Mouse (Mus musculus) cerebellum, adult 9-10 months (tissue): ENCODE measurements around the gene Pym1.
A peak's percentile ranks its signal among the peaks of the same experiment; 100 is the strongest.
"Not testable (repeated sequence)": the region's sequence is repeated elsewhere in the genome, so short reads cannot be mapped to it uniquely, and the experiment has no call there.

Source experiments
- DNase-seq: peaks from one replicate; pipeline ENCODE4 v3.0.0; 2022

Pym1 gene

GRCm38 (mm10) chr10:128747646-128748251 lies at the start of gene Pym1:
Gene Pym1 (plus strand): TSS chr10:128747889.
- peak; percentile 74 for DNase-seq

GRCm38 (mm10) chr10:128699006-128699405 lies 48.7 kb upstream of the Pym1 start:
- DNase-seq = peak; percentile 24

- DNase-seq = no peak
These were observed 48.1 kb upstream of the Pym1 start for GRCm38 (mm10) chr10:128699611-128700010.

- DNase-seq = no peak
These were observed 47.0 kb upstream of the Pym1 start for GRCm38 (mm10) chr10:128700712-128701111.

- DNase-seq = no peak
These were observed 45.2 kb upstream of the Pym1 start for GRCm38 (mm10) chr10:128702328-128703007.

DNA sequence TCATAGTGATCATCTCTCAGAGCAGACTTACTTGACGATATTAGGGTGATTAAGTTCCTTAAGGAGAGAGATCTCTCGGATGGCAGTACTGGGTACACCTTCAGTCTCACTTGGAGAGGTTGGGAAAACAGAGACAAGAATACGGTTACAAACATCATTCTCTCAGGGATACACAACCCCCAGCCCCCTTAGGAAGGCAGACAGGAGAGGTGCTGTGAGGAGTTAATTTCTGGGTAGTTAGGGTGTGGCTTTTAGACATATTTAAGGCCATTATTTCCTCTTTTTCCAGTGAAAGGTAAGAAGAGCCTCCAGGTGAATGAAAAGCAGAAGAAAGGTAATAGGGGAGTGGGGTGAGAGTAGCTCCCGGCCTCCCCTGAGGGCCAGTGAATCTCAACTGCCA lies 43.8 kb upstream of the Pym1 start, which contains the start of gene Pmel:
Gene Pmel, plus strand, starts transcription at position 301 of the 400 bp plus-strand sequence.
- no peak for DNase-seq

- peak; percentile 79 for DNase-seq
These were observed 43.0 kb upstream of the Pym1 start, which contains the start of gene Cdk2 for GRCm38 (mm10) chr10:128704491-128705316. Gene Cdk2 (minus strand): TSS chr10:128705031.

DNA sequence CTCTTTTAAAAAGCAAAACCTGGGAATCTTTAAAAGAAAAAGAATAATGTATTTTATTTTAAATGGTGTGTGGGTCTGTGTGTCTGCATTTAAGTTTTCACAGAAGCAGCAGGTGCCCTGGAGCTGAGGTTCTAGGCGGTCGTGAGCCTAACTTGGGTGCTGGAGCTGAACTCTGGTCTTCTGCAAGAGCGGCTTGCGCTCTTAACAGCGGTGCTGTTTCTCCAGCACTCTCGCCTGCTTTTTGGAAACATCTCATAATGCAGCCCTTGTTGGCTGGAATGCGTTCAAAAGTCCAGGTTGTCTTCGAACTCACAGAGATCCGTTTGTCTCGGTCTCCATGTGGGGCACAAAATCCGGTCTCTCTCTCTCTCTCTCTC lies 42.4 kb upstream of the Pym1 start:
- peak; percentile 48 for DNase-seq

DNA sequence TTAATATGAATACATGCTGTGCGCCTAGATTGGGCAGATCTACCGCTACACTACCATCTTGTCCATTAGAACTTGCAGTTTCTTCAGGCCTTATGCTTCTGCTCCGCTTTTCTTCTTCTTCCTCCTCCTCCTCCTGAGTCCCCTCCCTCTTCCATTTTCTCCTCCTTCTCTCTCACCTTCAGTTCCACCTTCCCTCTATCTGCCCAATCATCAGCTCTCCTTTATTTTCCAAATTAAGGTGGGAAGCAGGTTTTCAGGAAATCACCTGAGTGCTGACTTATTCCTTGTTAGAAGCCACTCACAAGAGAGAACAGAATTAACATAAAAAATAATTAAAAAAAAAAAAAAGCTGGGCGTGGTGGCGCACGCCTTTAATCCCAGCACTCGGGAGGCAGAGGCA lies 36.4 kb upstream of the Pym1 start:
- DNase-seq = not testable (repeated sequence)

GRCm38 (mm10) chr10:128715559-128716537 lies 31.8 kb upstream of the Pym1 start:
- DNase-seq = no peak

DNA sequence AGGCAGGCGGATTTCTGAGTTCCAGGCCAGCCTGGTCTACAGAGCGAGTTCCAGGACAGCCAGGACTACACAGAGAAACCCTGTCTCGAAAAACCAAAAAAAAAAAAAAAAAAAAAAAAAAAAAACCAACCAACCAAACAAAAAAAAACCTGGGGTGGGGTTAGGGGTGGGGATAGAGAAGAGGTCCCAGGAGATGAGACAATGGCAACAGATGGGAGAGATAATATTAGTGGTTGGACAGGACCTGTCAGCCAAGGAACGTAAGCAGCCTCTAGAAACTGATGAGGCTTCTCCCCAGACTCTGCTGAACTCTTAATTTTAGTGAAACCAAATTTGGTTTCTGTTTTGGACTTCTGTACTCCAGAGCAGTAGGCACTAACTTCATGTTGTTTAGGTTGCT lies 22.2 kb upstream of the Pym1 start:
- DNase-seq = not testable (repeated sequence)

DNA sequence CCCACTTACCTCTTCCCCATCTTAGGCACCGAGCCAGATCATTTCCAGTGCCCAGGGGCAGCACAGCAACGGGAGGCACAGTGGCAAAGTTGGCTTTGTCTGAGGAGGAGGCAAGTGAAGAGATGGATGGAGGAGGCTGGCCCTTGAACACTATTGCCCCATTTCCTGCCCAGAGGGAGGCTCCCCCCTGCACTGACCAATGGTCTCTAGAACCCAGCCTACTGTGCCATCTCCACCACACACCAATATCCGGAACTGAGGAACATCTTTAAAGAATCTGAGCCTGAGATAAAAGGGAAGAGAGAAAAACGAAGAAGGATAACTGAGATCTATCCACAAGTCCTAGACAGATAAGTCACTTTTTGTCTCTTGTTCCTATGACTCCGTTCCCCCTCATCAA lies 19.6 kb upstream of the Pym1 start:
- DNase-seq = no peak

DNA sequence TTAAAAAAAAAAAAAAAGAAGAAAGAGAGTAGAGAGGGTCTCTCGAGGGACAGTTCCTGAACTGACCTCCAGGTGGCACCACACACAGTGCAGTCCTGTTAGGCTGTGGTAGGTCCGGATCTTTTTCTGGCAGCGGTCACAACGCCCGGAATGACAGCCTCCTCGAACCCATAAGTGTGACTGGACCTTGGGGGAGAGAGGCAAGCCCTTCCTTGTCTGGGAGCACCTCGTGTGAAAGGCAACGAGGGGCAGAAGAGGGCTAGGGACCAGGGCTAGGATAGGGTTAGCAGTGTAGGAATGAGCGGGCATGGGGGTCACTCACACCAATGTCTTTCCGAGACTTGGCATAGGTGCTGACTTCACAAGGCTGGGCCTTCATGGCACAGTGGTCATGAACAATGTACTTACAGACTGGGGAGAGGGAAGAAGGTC lies 16.7 kb upstream of the Pym1 start:
- peak; percentile 72 for DNase-seq

DNA sequence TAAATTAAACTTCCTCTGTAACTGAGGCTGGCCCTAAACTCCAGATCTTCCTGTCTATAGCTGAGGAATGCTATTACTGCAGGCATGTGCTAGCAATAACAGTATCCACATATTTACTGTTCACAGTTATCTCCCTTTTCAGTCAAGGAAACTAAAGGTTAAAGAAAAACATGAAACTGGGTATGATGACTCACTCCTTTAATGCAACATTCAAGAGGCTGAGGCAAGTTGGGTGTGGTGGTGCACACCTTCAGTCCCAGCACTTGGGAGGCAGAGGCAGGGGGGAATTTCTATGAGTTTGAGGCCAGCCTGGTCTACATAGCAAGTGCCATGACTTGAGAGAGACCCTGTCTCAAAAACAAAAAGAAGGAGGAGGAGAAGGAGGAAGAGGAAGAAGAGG lies 15.7 kb upstream of the Pym1 start:
- DNase-seq = no peak

DNA sequence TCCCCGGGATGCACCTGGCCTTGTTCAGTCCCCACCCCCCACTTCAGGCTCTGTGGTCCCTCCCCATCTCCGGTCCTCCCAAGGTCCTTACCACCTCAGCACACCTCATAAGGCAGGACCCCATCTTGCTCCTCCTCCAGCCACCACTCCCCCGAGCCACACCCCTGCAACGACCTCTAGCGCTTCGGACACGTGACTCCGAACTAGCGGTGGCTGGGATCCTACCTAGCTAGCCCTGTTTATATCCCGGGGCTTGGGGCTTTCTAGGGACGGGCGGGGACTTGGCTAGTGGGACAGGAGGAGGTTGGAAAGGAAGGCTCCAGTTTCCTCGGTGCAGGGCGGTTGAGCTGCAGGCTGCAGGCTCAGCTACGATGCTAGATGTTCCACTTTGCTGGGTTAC lies 10.3 kb upstream of the Pym1 start:
- no peak for DNase-seq

- no peak for DNase-seq
These were observed 7.4 kb upstream of the Pym1 start for GRCm38 (mm10) chr10:128740296-128740695.

DNA sequence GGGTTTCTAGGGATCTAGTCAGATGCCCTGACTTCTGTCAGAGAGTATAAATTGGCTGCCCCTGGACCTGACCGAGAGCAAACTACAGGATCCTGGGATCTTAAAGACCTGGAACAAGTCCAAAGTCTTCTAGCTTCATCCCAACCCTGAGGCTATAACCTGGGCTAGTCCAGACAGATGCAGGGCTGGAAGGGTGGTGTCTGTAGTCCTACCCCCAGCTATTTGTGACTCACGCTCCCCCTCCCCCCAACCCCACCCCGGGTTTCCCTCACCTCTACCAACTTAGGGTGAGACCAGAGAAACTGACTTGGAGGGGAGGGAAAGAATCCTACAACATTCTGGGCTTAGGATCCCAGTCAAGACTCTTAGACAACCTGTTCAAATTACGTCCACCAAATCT lies 5.1 kb upstream of the Pym1 start:
- no peak for DNase-seq

- no peak for DNase-seq
These were observed 4.5 kb upstream of the Pym1 start for GRCm38 (mm10) chr10:128743235-128743634.

- DNase-seq = peak; percentile 48
These were observed 3.9 kb upstream of the Pym1 start for GRCm38 (mm10) chr10:128743791-128744191.

DNA sequence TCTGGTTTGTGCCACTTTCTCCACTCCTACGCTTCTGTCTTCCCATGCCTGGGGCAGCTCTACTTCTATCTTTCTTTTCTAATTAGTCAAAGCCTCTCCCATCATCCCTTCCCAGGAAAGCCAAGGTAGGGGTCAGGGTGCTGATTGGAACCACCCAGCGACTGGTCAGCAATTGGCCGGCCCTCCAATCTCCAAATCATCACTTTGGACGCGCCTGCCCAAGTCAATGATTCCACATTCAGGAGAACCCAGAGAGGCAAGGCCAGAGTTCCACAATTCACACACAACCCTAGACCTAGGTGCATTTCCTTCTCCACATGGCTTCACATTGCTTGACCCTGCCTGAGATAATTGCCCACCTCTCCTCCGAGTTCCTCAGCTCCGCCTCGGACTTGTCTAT lies 3.5 kb upstream of the Pym1 start:
- peak; percentile 26 for DNase-seq

DNA sequence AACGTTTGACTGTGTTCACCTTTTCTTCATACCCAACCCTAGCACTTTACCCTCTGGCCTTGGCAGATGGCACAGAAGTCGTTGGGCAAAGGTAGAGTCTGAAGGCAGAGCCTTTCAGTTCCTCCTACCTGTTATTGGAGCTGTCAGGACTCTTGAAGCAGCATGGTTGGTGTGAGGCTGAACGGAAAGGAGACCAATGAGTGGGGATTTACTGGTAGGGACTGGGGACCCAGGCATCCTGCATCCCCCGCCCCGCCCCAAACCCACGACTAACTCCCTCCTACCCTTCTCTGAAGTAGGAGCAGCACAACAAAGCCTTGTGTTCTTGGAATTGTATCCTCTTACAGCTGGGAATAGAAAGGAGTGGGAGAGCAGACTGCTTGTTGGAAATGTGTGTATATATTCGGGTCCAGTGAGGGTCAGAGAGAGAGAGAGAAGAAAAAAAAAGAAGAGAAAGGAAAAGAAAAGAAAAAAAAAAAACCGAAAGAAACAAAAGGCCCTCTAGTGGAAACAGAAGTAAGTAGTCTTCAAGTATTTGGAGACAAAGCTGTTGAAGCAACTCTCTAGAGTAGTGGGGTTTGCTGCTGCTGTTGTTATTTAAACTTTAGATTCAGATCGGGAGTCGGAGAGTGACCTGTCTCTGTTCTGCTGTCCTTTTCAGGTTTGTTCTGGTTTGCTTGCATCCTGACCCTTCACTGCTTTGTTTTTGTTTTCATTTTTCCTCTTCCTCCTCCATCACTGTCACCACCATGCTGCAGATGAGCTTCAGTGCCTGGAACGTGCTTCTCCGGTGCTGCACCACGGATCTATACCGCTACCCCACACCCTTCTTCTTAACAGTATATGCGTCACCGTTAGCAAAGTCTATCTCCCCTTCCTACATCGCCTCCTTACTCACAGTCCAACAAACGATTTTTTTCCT lies 2.7 kb upstream of the Pym1 start, which contains the start of gene Dgka:
Gene Dgka, minus strand, starts transcription at position 176 of the 922 bp plus-strand sequence.
- no peak for DNase-seq
